Mouse (Mus musculus) small intestine, adult 2 months (tissue): ENCODE data around the gene Tspan17.

Experiments used
- CTCF ChIP-seq: fragments of 200-500 bp; IDR thresholded peaks from 2 replicates; pipeline ENCODE4 v1.5.1; 2012; ENCODE audit warnings: low read depth, mild to moderate bottlenecking, control low read depth, inconsistent platforms, low read length, moderate library complexity, mixed read lengths; ENCODE audit not compliant: insufficient replicate concordance, insufficient read length; ENCODE audit errors: extremely low read depth
- POLR2A ChIP-seq: fragments of 200-500 bp; IDR thresholded peaks from 2 replicates; pipeline ENCODE4 v1.6.1; 2012; ENCODE audit warnings: low read depth, mild to moderate bottlenecking, control low read depth, inconsistent platforms, low read length, moderate library complexity

- TF ChIP-seq CTCF (peak; percentile 51; the same call in 1 of the 2 replicates), POLR2A (no peak)
Observed at GRCm38 (mm10) chr13:54797356-54797755, 8.2 kb downstream of the Tspan17 start.
